Mouse (Mus musculus): ENCODE results near the gene Ap3m1. TPM values are rescaled to one million over a fixed set of nuclear protein-coding genes. Genes with fewer than 3 reads are reported as not detected.

Gene Ap3m1
- total RNA-seq, 2 experiments from 2014 or later = 75.5 to 79.0 TPM

GRCm38 (mm10) chr14:21013800-21014334 is 38.4 kb downstream of the Ap3m1 start:
- DNase-seq = no peak

- DNase-seq = no peak
These were observed 52.7 kb downstream of the Ap3m1 start for GRCm38 (mm10) chr14:20999617-21000016.

GRCm38 (mm10) chr14:20997548-20997947 is 54.8 kb downstream of the Ap3m1 start:
- no peak for DNase-seq

- DNase-seq = no peak
These were observed 55.9 kb downstream of the Ap3m1 start for GRCm38 (mm10) chr14:20996361-20996760.

- DNase-seq = no peak
These were observed 56.8 kb downstream of the Ap3m1 start for GRCm38 (mm10) chr14:20995497-20995896.

GRCm38 (mm10) chr14:20994475-20994874 is 57.8 kb downstream of the Ap3m1 start:
- no peak for DNase-seq

- peak; percentile 65 for DNase-seq
These were observed 59.1 kb downstream of the Ap3m1 start for GRCm38 (mm10) chr14:20993067-20993691.

- DNase-seq = no peak
These were observed 60.8 kb downstream of the Ap3m1 start for GRCm38 (mm10) chr14:20991492-20991891.

GRCm38 (mm10) chr14:20985482-20985881 is 66.8 kb downstream of the Ap3m1 start:
- no peak for DNase-seq

- DNase-seq = peak; percentile 76
These were observed 68.5 kb downstream of the Ap3m1 start for GRCm38 (mm10) chr14:20983832-20984231.

Other genes with a start within 250 kb of the Ap3m1 start
- 10 to 100 TPM; 11.1 to 11.9 TPM for gene Plau, start 215.8 kb downstream of the Ap3m1 start, total RNA-seq (2021)
- 100 to 1,000 TPM; 200 to 201 TPM for gene Vcl, start 123.1 kb downstream of the Ap3m1 start, total RNA-seq (2021)
- gene Adk, start 66 bp upstream of the Ap3m1 start, total RNA-seq (2021) = 100 to 1,000 TPM; 142 to 149 TPM

Measured in heart, postnatal 4 days (tissue).